Mouse (Mus musculus) embryo, embryonic 10.5 days (tissue): Measurements from ENCODE around the gene Gm20777.
"Not testable (repeated sequence)": the region's sequence is repeated elsewhere in the genome, so short reads cannot be mapped to it uniquely, and the experiment has no call there.

ENCODE experiments used
- DNase-seq: peaks from one replicate; pipeline ENCODE4 v3.0.0-alpha.2; 2015; ENCODE audit warnings: low spot score

Gm20777 gene

GRCm38 (mm10) chrY:10752350-10752749 is at the start of gene Gm20777:
Gene Gm20777 (minus strand): TSS chrY:10752450.
- DNase-seq, result not testable (repeated sequence)

- not testable (repeated sequence) for DNase-seq
Observed at GRCm38 (mm10) chrY:10709551-10709950, 42.7 kb downstream of the Gm20777 start.

GRCm38 (mm10) chrY:10708761-10709160 is 43.5 kb downstream of the Gm20777 start:
- DNase-seq, result not testable (repeated sequence)

- DNase-seq, result not testable (repeated sequence)
Observed at GRCm38 (mm10) chrY:10708226-10708625, 44.0 kb downstream of the Gm20777 start.

GRCm38 (mm10) chrY:10706686-10707085 is 45.6 kb downstream of the Gm20777 start:
- DNase-seq, result not testable (repeated sequence)
